Mouse (Mus musculus): ENCODE results near the gene Arhgdia. TPM values are rescaled to one million over a fixed set of nuclear protein-coding genes. Genes with fewer than 3 reads are reported as not detected.

Arhgdia gene
- total and polyA plus RNA-seq, 3 experiments: 172 to 958 (median 417) TPM

DNA sequence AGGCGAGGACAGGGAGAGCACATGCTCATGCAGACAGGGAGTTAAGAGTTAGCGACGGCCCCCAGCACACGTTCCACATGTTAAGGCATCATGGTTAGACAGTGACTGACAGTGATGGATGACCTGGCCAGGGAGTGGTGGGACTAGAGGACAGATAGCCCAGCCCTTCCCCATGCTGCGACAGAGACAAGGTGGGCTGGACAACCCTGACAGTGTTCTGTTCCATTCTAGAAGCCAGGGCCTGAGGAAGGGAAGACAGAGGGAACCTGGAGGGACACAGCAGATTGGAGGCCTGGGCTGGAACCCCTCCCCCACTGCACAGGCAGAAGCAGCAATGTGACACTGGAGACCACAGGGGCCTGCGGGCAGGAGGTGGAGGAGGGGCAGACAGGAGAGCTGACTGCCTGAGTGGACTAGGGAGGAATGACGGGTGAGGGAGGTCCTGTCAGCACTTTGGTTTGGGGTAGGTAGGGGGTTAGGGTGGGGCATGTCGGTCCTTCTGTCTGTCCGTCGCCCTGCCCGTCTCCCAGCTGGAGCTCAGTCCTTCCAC is 2.7 kb downstream of the Arhgdia start:
- no peak overlapping the region for H3K9ac ChIP-seq (ENCODE audit: insufficient read depth, low read depth)
- H3K27me3 ChIP-seq (replicated peaks): no peaks in the 10 kb centered on the region
- DNase-seq (ENCODE audit: extremely low read depth): no peak
- in situ Hi-C loops (cut with MboI; ENCODE audit: low pct_ligation_motif_present, low pct_unique_long_range_greater_than_20kb, low sequenced_read_pairs) (no loop called here), dilution Hi-C loops (cut with MboI; ENCODE audit: extremely low pct_ligation_motif_present, extremely low pct_unique_long_range_greater_than_20kb, low sequenced_read_pairs) (no loop called here)
- H3K4me1 ChIP-seq (ENCODE audit: control insufficient read depth in 1 of 2, insufficient read depth in 2 of 2): peaks cover 11 to 66% of the 10 kb centered on the region in 2 experiments
- peaks cover 31% of the 10 kb centered on the region for H3K79me2 ChIP-seq (replicated peaks; ENCODE audit: control insufficient read depth, extremely low read depth, insufficient read depth, poor library complexity, severe bottlenecking)
- H3K4me2 ChIP-seq (ENCODE audit: insufficient read depth, low read depth, poor library complexity, severe bottlenecking): no peak overlapping the region
- H3K9me3 ChIP-seq (replicated peaks; ENCODE audit: low read length): peaks cover under 1% of the 10 kb centered on the region
- peak overlapping the region; percentile 5; the same call in 1 of the 2 replicates for H3K27ac ChIP-seq (ENCODE audit: insufficient read depth, low read depth)
- no peak for TF ChIP-seq KAT2A (IDR thresholded peaks at IDR 0.05; ENCODE audit: insufficient replicate concordance, low read length)
- TF ChIP-seq TCF12 (IDR thresholded peaks at IDR 0.05; ENCODE audit: low read depth, low read length): no peak
- no peak for TF ChIP-seq E2F4 (IDR thresholded peaks at IDR 0.05; ENCODE audit: insufficient replicate concordance, low read depth, low read length)
- TF ChIP-seq CHD2 (IDR thresholded peaks at IDR 0.05; ENCODE audit: low read length): no peak
- TF ChIP-seq ZKSCAN1 (IDR thresholded peaks at IDR 0.05; ENCODE audit: borderline replicate concordance, low read depth, low read length): no peak
- TF ChIP-seq POLR2A (IDR thresholded peaks at IDR 0.05; ENCODE audit: low read depth, low read length): no peak
- no peak for TF ChIP-seq USF2 (conservative IDR thresholded peaks at IDR 0.05; ENCODE audit: low read depth, low read length)
- TF ChIP-seq NRF1 (IDR thresholded peaks at IDR 0.05; ENCODE audit: low read depth, low read length): no peak
- no peak for TF ChIP-seq MAFK (IDR thresholded peaks at IDR 0.05; ENCODE audit: insufficient replicate concordance, low read length)
- TF ChIP-seq CHD1 (IDR thresholded peaks at IDR 0.05; ENCODE audit: low read depth, low read length): no peak
- TF ChIP-seq JUND (conservative IDR thresholded peaks at IDR 0.05; ENCODE audit: low read depth, low read length): no peak
- TF ChIP-seq ELF1 (IDR thresholded peaks at IDR 0.05; ENCODE audit: low read depth, low read length): no peak
- no peak for TF ChIP-seq USF1 (IDR thresholded peaks at IDR 0.05; ENCODE audit: low read depth, low read length)
- TF ChIP-seq GABPA (IDR thresholded peaks at IDR 0.05; ENCODE audit: insufficient replicate concordance, low read depth, low read length): no peak
- H3K36me3 ChIP-seq (replicated peaks in 1 of 2; ENCODE audit: control insufficient read depth in 1 of 2, insufficient read depth in 1 of 2, low read length in 1 of 2): peaks cover 33 to 49% of the 10 kb centered on the region in 2 experiments
- no peak overlapping the region for H3K4me3 ChIP-seq (replicated peaks in 1 of 3; ENCODE audit: low read depth in 2 of 3, low read length in 2 of 3, poor library complexity in 1 of 3)

- H3K9me3 ChIP-seq (replicated peaks; ENCODE audit: low read length): no peaks in the 10 kb centered on the region
- peaks cover 32% of the 10 kb centered on the region for H3K79me2 ChIP-seq (replicated peaks; ENCODE audit: control insufficient read depth, extremely low read depth, insufficient read depth, poor library complexity, severe bottlenecking)
- peaks cover 11 to 66% of the 10 kb centered on the region in 2 experiments for H3K4me1 ChIP-seq (ENCODE audit: control insufficient read depth in 1 of 2, insufficient read depth in 2 of 2)
- dilution Hi-C loops (cut with MboI; ENCODE audit: extremely low pct_ligation_motif_present, extremely low pct_unique_long_range_greater_than_20kb, low sequenced_read_pairs): no loop called here
- H3K4me2 ChIP-seq (ENCODE audit: insufficient read depth, low read depth, poor library complexity, severe bottlenecking): no peak overlapping the region
- H3K36me3 ChIP-seq (replicated peaks in 1 of 2; ENCODE audit: control insufficient read depth in 1 of 2, insufficient read depth in 1 of 2, low read length in 1 of 2): peaks cover 32 to 46% of the 10 kb centered on the region in 2 experiments
- no peak for DNase-seq (ENCODE audit: extremely low read depth)
- H3K9ac ChIP-seq (ENCODE audit: insufficient read depth, low read depth): no peak overlapping the region
- H3K4me3 ChIP-seq (replicated peaks in 1 of 3; ENCODE audit: low read depth in 2 of 3, low read length in 2 of 3, poor library complexity in 1 of 3): no peak overlapping the region
- TF ChIP-seq NRF1 (IDR thresholded peaks at IDR 0.05; ENCODE audit: low read depth, low read length) (no peak), POLR2A (IDR thresholded peaks at IDR 0.05; ENCODE audit: low read depth, low read length) (0 out of 2 replicates have a peak, but pooled peaks have one; percentile 12), MXI1 (IDR thresholded peaks at IDR 0.05; ENCODE audit: low read depth, low read length) (no peak), ZNF384 (IDR thresholded peaks at IDR 0.05; ENCODE audit: low read depth, low read length) (no peak)
- in situ Hi-C loops (cut with MboI; ENCODE audit: low pct_ligation_motif_present, low pct_unique_long_range_greater_than_20kb, low sequenced_read_pairs): no loop called here
- H3K27ac ChIP-seq (ENCODE audit: insufficient read depth, low read depth): peak overlapping the region; percentile 5; the same call in 1 of the 2 replicates
- no peaks in the 10 kb centered on the region for H3K27me3 ChIP-seq (replicated peaks)
Observed at GRCm38 (mm10) chr11:120578024-120578693, 3.3 kb downstream of the Arhgdia start.
